Mouse (Mus musculus): Measurements from ENCODE around the gene Cyp3a13.
"Not testable (repeated sequence)": the region's sequence is repeated elsewhere in the genome, so short reads cannot be mapped to it uniquely, and the experiment has no call there.

Gene Cyp3a13

DNA sequence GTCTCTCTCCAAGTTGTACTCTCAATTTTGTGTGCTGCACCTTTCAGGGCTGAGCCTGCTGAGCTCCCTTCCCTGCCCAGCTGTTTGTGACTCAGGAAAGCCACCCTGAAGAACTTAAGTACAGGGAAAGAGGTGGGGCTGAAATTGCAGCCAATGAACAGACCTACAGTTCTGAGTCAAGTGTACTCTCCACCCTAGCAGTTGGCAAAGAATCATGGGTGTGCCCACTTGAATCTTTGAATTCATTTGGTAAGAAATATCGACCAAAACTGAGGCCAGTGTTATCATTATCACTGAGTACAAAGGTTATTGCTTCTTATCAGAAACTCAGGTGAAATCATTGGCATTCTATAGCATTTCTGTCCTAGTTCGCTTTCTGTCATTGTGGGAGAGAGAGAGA lies at the start of gene Cyp3a13:
Cyp3a13 (minus strand) TSS at position 88 of the 400 bp plus-strand sequence.
- no peak for DNase-seq (ENCODE audit: low read depth, low spot score)

- DNase-seq (ENCODE audit: low read depth, low spot score) = peak; percentile 88
These were observed 45.1 kb upstream of the Cyp3a13 start for GRCm38 (mm10) chr5:137966492-137966891.

DNA sequence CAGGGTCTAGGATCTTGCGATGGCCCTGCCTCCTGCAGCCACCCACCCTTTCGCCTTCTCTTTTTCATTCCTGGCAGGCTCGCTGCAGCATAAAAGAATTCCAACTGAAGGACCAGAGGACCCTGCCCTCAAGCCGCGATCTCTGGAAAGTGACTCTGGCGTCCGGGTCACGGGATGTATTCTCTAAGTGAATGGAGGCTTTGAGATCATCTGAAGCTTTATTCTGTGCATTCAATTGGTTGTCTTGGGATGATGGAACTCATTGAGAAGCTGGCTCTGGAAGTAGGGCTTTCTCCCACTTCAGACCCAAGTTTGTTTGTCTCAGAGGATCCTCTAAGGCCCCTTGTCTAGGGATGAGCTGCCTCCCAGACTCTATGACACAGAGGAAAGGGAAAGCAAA lies 41.5 kb upstream of the Cyp3a13 start, which contains the start of gene Gjc3:
Gjc3 (minus strand) TSS at position 154 of the 400 bp plus-strand sequence.
- peak; percentile 21 for DNase-seq (ENCODE audit: low read depth, low spot score)

GRCm38 (mm10) chr5:137956404-137956803 lies 35.0 kb upstream of the Cyp3a13 start:
- DNase-seq (ENCODE audit: low read depth, low spot score) = no peak

DNA sequence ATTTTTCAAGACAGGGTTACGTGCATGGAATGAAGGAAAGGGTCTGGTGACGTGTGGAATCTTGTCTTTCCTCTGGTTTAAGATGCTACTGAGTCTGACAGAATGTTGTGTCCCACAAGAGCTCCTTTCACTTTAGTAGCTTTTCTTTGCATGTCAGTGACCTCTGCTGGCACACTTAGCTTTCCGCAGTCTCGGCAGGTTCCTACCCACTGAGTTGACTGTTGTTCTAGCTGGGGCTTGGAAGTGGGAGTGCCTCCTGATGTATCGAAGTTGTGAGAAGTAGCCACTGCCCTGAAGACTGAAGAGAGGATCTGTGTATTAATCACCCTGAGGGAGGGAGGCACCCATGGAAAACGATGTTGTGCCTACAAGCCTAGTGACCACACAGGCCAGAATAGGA lies 29.8 kb upstream of the Cyp3a13 start:
- DNase-seq (ENCODE audit: low read depth, low spot score) = no peak

DNA sequence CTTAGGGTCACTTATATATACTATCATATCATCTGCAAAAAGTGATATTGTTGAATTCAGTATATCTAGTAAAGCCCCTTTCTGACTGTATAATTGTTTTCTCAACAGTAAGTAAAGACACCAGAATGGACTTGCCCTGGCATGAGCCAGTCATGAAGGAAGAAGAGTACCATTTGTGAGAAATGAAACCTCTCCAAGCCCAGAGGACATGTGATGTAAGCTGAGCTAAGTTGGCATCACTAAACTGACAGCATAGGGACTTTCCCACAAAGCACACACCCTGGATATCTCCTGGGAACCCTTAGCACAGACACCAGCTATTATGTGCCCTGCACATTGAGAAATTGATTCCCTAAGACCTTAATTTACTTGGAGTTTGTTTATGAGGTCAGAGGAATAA lies 25.9 kb upstream of the Cyp3a13 start:
- DNase-seq (ENCODE audit: low read depth, low spot score) = no peak

DNA sequence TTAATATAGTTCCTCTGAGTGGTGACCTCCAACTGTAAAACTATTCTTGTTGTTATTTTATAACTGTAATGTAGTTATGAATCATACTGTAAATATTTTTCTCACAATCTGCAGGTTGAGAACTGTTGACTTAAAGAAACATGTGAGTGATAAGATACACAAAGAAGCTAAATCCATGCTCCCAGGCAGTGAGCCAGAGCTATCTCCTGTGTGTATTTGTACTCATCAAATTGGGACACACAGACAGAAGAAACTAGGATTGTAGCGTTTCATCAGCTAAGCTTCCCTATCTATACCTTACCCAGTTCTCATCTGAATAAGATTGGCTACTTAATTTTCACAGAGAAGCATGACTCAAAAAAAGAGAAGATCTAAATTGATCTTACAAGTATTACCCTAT lies 21.7 kb upstream of the Cyp3a13 start:
- no peak for DNase-seq (ENCODE audit: low read depth, low spot score)

DNA sequence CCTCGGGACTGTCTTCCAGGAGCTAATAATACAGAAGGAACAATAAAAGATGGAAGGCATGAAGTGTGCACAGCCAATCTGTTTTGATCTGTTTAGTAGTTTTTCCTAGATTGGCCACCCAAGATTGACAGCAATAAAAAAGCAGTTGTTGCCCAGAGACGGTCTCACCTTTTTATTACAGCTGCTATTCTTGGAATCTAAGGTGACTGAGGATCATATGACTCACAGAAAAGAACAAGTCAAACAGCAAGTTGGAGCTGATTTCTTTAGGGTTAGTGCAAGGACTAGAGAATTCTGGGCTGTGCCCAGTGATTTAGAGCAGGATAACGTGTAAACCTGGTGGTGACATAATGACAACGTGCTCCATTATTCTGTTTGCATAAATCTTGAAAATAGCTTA lies 19.5 kb upstream of the Cyp3a13 start:
- DNase-seq (ENCODE audit: low read depth, low spot score) = no peak

GRCm38 (mm10) chr5:137937238-137937637 lies 15.8 kb upstream of the Cyp3a13 start:
- DNase-seq (ENCODE audit: low read depth, low spot score) = no peak

- no peak for DNase-seq (ENCODE audit: low read depth, low spot score)
These were observed 15.1 kb upstream of the Cyp3a13 start for GRCm38 (mm10) chr5:137936486-137936885.

DNA sequence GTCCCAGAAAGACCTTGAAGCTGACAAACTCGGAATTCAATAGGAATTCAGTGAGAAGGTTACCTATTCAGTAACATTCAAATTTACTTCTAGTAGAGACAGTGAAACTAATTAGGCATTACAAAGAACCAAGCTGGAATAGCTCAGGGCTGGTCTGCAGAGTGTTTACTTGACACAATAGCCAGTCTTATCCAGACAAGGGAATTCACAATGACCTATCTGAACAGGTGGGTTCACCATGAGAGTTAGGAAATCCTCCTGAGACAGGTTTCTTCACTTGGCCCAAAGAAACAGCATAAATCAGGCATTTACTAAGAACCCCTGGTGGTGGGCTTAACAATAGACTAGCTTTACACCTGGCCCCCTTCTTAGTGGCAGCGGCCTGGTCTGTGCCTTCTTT lies 12.5 kb upstream of the Cyp3a13 start:
- DNase-seq (ENCODE audit: low read depth, low spot score) = not testable (repeated sequence)

DNA sequence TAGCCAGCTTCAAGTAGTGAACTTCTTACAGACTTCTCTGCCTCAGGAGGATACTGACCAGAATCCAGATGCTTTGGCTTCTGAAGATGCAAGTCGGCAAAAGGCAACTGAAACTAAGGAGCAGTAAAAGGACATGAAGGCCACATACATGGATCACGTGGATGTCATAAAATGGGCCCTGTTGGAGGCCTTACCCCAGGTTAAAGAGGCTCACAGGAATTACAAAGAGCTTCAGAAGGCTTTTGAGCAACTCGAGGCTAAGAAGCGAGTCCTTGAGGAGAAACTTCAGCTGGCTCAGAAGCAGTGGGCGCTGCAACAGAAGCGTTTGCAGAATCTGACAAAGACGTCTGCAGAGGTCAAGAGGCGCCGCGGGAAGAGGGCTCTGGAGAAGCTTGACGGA lies 7.0 kb upstream of the Cyp3a13 start:
- no peak for DNase-seq (ENCODE audit: low read depth, low spot score)

DNA sequence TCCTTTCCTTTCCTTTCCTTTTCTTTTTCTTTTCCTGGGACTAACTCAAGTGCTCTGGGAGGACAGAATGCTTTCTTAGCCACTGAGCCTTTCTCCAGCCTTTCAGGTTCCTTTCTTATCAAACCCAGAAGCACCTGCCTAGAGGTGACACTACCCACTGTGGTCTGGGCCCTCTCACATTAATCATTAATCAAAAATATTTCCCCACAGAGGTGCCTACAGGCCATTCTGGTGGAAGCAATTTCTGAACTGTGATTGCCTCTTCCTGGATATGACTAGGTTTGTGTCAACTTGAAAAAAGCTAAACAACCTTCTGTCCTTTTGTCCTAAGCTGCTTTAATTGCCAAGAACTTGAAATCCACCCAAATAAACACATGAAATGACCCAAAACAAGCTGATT lies 752 bp upstream of the Cyp3a13 start:
- DNase-seq (ENCODE audit: low read depth, low spot score) = no peak

DNA sequence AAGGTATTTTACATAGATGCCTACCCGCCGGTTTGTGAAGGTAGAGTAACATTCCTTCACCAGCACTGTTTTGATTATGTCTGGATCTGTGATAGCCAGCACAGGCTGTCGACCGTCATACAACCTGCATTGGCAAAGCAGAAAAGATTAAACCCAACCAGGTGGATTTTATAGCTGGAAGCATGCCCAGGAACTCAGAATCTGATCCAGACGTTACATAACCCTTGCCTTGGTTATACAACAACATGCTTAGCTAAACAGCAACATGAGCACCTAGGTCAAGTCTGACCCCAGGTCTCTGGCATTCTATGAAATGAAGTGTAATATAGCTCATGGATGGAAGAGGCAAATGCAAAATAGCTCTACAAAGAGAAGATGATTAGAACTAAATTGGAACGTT lies 5.9 kb downstream of the Cyp3a13 start:
- no peak for DNase-seq (ENCODE audit: low read depth, low spot score)

GRCm38 (mm10) chr5:137914508-137914907 lies 6.9 kb downstream of the Cyp3a13 start:
- no peak for DNase-seq (ENCODE audit: low read depth, low spot score)

- DNase-seq (ENCODE audit: low read depth, low spot score) = no peak
These were observed 11.7 kb downstream of the Cyp3a13 start for GRCm38 (mm10) chr5:137909564-137910262.

- DNase-seq (ENCODE audit: low read depth, low spot score) = no peak
These were observed 23.6 kb downstream of the Cyp3a13 start for GRCm38 (mm10) chr5:137897812-137898211.

GRCm38 (mm10) chr5:137892954-137893353 lies 28.5 kb downstream of the Cyp3a13 start:
- no peak for DNase-seq (ENCODE audit: low read depth, low spot score)

DNA sequence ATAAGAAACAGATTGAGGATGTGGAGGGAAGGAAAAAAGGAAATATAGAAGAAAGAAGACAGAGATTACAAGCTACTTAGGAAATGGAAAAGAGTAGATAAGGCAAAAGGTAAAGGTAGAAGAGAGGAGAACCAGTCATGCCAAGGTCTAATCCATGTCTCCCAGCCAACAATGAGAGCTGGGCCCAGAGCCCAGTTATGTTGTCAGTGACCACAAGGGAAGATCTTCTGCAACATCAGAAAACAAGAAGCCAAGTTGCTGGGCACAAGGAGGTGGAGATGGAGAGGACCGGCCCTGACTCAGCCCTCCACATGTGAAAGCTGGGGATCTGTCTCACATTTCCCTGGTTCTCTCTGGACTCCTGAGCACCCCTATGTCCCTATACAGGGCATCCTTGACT lies 33.8 kb downstream of the Cyp3a13 start:
- DNase-seq (ENCODE audit: low read depth, low spot score) = no peak

- DNase-seq (ENCODE audit: low read depth, low spot score) = peak; percentile 27
These were observed 35.5 kb downstream of the Cyp3a13 start for GRCm38 (mm10) chr5:137885894-137886293.

- DNase-seq (ENCODE audit: low read depth, low spot score) = no peak
These were observed 38.1 kb downstream of the Cyp3a13 start for GRCm38 (mm10) chr5:137883345-137883744.

- no peak for DNase-seq (ENCODE audit: low read depth, low spot score)
These were observed 38.5 kb downstream of the Cyp3a13 start for GRCm38 (mm10) chr5:137882922-137883321.

DNA sequence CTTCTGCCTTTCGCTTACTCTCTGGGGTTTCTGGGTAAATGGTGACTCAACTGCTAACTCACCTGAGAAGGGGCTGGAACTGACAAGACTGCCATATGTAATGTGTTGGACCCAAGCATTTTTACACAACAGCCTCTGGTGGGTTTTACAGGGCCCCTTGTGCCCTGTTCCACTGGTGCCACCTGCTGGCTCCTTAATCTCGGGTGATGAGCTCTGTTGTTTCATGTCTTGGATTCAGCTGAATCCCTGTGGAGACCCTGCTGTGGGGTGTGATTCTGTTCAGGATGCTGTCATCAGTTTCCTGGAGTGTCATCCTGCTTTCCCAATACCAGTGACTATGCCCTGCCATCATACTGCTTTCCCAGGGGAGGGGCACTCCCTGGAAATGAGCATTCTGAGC lies 43.6 kb downstream of the Cyp3a13 start:
- no peak for DNase-seq (ENCODE audit: low read depth, low spot score)

DNA sequence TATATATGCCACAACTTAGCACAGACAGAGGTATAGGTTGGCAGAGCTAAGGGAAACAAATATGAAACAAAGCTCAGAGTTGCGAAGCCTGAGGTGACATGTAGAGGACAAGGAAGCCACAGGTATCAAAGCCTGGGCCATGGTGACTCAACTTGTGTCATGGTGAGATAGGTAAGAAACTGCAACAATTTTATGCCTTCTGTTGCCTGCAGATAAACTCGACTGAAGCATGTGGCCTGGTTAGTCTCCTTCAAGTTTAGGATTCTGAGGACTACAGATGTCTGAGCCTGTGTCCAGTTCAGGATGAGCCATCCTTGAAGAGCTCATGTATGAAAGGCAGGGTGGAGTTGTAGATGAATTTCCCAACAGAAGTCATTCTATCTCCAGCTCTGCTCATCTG lies 46.4 kb downstream of the Cyp3a13 start:
- DNase-seq (ENCODE audit: low read depth, low spot score) = no peak

All from telencephalon, adult 2 months (tissue).